Mouse (Mus musculus): Measurements from ENCODE around the gene Rfng. TPM values are rescaled to one million over a fixed set of nuclear protein-coding genes. Genes with fewer than 3 reads are reported as not detected.
"Not testable (repeated sequence)": the region's sequence is repeated elsewhere in the genome, so short reads cannot be mapped to it uniquely, and the experiment has no call there.

Gene Rfng
- polyA plus RNA-seq, 1 experiment: 37.8 TPM

DNA sequence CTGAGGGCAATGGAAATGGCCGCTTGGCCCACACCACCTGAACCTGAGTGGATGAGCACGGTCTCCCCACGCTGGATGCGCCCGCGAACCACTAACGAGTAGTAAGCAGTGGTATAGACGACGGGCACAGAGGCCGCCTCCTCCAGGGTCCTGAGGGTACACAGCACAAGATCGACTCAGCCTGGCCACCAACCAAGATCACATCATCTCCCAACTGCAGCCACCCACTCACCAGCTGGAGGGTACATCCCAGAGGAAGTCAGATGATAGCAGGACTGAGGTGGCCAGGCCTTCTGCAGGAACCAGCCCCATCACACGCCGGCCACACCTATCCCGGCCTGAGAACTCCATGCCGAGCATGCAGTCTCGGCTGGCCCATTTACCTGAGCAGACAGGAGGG is 28.1 kb upstream of the Rfng start:
- DNase-seq (ENCODE audit: low read depth): no peak

- no peak for DNase-seq (ENCODE audit: low read depth)
These were observed 24.0 kb upstream of the Rfng start for GRCm38 (mm10) chr11:120808010-120808409.

DNA sequence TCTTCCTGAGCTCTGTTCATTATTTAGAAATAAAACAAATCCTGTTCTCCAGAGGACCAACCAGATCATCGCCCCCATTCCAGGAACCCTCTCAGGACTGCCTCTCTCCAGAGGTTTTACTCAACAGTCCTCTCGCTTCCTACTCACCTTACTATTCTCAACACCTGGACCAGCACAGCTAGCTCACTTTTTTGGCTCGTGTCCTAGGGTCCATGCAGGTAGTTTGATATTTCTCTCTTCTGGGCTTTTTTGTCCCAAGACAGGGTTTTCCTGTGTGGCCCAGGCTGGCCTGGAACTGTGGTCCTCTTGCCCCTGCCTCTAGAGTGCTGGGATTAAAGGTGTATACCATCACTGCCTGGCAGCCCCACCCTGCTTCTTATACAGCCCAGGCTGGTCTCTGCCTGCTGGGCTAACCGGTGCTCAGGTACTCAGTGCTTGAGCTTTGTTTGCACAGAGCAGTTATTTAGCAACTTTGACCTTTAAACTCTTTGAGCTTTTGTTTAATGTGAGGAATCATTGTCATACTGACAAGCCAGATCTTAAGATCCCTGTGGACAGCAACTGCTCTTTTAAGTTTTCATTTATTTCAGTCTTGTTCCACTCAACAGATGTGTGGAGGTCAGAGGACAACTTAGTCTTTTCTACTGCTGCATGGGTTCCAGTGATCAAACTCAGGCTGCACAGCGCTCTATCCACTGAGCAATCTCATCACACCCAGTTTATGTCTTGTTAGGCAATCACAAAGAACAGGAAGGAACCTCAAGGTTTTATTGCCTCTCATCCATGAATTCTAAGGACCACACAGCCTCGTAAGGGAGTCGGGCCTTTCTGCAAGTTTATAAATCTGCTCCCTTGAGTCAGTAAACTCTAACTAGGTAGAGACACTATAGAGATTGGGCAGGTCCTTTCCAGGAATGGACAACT is 21.6 kb upstream of the Rfng start:
- DNase-seq (ENCODE audit: low read depth): no peak

DNA sequence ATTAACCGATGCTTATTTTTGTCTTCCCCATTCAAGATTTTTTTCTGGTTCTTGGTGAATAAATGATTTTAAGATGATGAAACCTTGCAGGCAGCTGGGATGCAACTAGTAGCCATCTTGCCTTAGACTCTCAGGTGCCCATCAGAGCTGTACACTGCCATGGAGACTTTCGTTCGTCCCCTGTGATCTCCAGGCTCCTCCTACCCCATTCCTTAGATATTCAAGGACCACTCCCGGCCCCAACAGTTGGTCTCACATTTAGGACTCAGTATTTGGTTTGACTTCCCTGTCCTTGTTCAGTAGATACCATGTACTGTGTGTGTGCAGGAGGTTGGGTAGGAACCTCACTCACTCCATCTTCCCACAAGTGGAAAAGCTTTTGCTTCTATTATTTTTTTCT is 20.8 kb upstream of the Rfng start:
- no peak for DNase-seq (ENCODE audit: low read depth)

DNA sequence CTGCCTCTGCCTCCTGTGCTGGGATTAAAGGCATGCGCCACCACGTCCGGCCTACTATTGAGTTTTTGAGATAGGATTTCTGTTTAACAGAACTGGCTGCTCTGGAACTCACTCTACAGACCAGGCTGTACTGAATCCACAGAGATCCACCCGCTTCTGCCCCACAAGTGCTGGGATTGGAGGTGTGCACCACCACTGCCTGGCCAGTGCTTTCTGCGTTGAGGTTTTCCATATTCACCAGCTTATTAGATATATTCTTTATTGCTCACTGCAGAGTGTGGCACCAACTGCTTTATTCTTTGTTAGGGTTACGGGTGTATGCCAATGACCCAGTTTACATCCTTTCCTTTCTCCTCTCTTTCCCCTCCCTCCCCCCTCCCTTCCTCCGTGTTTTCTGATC is 20.3 kb upstream of the Rfng start:
- no peak for DNase-seq (ENCODE audit: low read depth)

- DNase-seq (ENCODE audit: low read depth): peak; percentile 85
These were observed 16.3 kb upstream of the Rfng start for GRCm38 (mm10) chr11:120800061-120800904.

GRCm38 (mm10) chr11:120799316-120799890 is 15.4 kb upstream of the Rfng start:
- DNase-seq (ENCODE audit: low read depth): no peak

DNA sequence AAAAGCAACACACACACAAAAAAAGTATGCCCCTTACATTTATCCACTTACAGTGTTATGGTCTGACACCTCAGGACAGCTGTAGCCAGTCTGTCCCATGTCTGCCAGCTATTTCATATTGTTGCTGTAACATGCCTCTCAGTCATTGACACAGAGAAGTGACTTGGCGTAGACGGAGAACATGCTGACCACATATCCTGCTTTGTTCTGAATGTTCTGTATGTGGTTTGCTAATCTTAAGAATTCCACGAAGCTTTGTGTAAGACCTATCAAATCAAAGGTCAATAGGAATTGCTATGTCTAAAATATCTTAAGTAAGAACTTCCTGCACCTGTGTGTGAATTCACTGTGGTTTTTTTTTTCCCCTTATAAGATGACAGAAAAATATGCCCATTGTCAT is 14.2 kb upstream of the Rfng start:
- no peak for DNase-seq (ENCODE audit: low read depth)

DNA sequence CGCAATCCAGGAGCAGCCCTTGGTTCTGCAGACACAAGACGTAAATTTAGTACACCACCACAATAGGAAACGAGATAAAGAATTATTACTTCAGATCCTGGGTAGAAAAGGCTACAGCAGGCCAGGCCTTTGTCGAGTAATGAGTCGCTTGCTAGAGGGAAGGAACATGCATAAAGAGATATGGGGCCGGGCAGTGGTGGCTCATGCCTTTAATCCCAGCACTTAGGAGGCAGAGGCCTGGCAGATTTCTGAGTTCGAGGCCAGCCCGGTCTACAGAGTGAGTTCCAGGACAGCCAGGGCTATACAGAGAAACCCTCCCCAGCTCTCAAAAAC is 12.6 kb upstream of the Rfng start:
- DNase-seq (ENCODE audit: low read depth): no peak

DNA sequence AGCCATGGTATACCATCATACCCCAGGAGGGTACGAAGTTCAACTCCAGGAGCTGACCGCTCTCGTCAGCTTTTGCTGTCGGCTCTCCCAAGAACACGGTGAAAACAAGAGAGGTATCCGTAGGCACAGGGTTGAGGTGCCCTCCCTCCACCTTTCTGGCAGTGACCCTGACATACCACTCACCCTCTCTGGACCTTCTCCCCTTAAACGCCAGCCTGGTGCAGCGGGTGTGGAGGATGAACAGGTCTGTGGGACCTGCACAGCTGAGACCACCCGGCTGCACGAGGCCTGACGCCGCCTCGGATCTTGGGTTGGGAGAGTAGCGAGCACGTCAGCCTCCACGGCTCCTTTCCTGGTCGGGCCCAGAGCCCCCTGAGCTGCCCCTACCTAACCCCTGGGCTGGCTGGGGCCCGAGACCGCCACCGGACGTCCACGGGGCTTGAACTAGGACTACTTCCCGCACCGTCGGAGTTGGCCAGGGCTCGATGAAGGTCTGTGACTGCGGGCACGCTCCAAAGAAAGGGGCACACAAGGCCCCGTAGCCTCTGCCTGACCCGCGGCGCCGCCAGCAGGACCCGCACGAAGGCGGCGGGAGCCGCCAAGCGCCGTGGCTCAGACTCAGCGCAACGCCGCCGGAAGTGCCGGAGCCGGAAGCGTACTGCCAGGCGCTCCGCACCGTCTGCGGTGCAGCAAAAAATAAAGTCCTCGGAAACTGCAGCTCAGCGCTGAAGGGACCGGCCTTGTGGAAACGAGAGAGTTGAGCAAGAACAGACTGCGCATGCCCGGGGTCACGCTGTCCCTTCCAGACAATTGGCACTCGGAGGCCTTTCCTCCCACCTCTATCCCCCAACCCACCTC is 12.0 kb upstream of the Rfng start, which contains the start of gene Dus1l:
TSS of gene Dus1l (minus strand) at position 648 of the 858 bp plus-strand sequence.
- DNase-seq (ENCODE audit: low read depth): peak; percentile 59

DNA sequence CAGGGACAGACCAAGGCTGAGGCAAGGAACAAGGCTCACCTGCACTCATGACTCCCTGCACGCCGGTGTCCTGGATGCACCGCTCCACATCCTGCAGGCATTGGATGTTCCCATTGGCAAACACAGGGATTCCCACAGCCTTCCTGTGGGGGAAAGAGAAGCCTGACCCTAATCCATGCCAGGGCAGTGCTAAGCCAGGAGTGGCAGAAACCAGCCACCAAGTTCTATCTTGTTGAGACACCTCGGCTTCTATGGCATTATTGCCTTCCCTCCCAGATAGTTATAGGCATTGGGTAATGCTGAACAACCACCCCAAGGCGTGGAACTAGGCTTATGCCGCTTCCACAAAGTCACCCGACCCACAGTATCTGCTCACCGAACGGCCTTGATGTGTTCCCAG is 8.6 kb upstream of the Rfng start:
- DNase-seq (ENCODE audit: low read depth): peak; percentile 63

GRCm38 (mm10) chr11:120789810-120790209 is 5.8 kb upstream of the Rfng start:
- no peak for DNase-seq (ENCODE audit: low read depth)

GRCm38 (mm10) chr11:120789355-120789754 is 5.3 kb upstream of the Rfng start:
- DNase-seq (ENCODE audit: low read depth): no peak

- not testable (repeated sequence) for DNase-seq (ENCODE audit: low read depth)
These were observed 4.5 kb upstream of the Rfng start for GRCm38 (mm10) chr11:120788460-120788859.

DNA sequence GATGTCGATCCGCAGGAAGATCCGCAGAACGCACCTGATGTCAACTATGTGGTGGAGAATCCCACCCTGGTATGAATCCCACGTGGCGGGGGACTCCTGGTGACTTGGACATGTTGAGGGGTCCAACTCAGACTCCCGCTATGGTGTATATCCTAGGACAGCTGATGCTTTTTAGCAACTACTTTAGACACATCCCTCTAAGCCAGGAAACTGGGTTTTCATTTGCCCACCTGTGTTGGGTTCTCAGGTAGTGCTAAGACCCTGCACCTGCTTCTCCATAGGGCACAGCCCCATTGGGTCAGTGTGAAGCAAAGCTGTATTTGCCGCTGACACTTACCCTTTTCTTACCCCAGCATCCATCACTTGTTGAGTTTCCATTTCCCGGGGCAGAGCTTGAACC is 1.1 kb upstream of the Rfng start:
- no peak for DNase-seq (ENCODE audit: low read depth)

DNA sequence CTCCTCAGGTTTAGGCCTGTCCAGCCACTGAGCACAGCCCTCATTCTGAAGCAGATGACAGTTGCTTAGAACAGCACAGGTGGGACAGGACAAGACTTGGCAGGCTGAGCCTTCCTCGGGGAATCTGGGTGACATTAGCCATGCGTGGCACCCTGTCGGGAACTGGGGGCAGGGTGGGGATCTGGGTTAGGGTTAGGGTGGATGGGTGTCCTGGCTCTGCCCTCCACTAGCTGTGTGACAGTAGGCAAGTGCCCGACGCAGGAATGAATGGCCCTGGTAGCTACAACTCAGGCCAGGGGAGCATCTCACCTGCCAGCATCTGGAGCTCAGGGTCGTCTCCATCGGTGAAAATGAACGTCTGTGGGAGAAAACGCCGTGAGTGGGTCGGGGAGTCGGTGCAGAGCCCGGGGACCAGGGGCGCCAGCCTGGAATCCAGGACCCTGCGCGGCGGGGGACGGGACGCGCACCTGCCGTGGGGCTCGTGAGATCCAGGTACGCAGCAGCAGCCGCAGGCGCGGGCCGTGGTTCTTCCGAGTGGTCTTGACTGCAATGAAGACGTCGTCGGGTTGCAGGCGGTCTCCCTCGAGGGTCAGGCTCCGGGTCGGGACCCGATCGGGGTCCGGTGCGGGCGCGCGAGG is 462 bp downstream of the Rfng start:
- no peak for DNase-seq (ENCODE audit: low read depth)

- not testable (repeated sequence) for DNase-seq (ENCODE audit: low read depth)
These were observed 2.6 kb downstream of the Rfng start for GRCm38 (mm10) chr11:120781361-120781760.

GRCm38 (mm10) chr11:120779876-120780275 is 4.1 kb downstream of the Rfng start:
- no peak for DNase-seq (ENCODE audit: low read depth)

- no peak for DNase-seq (ENCODE audit: low read depth)
These were observed 6.9 kb downstream of the Rfng start for GRCm38 (mm10) chr11:120777123-120777522.

DNA sequence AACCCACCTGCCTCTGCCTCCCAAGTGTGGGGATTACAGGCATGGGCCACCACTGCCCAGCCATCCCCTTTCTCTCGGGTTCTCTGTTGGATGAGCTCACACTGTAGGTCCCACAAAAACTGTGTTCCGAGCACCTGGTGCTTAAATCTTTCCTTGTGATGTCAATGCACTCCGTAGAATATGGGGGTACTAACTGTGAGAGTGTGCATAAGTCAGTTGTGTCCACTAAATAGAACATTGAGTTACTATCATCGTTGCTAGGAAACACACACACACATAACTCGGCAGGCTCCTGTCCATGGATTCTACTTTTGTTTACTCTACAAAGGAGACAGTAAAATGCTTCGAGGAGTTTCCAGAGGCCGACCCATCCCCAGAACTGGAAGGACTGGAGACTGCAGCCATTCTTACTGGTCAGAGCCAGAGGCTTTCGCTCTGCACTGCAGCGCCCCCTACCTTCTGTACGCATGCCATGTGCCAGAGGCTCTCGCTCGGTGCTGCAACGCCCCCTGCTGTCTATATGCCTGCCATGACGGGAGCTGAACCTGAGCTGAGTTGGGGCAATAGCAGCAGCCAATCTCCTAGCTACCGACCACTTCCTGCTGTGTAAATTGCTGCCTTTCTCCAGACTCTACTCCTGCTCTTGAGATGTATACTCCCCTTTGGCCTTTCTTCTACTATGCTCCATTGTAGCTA is 8.1 kb downstream of the Rfng start:
- no peak for DNase-seq (ENCODE audit: low read depth)
